Mouse (Mus musculus) ES-E14 (cell line): Measurements from ENCODE around the gene Chkb. TPM values are rescaled to one million over a fixed set of nuclear protein-coding genes. Genes with fewer than 3 reads are reported as not detected.

ENCODE experiments used
- DNase-seq: peaks from one replicate; pipeline ENCODE4 v3.0.0-alpha.2; 2013; ENCODE audit warnings: low read depth, low spot score
- H3K27ac ChIP-seq: 2 replicates; pipeline ENCODE4 v1.5.1; 2012; ENCODE audit warnings: low read depth, mild to moderate bottlenecking, low read length, moderate library complexity, mixed read lengths; ENCODE audit not compliant: poor library complexity, insufficient read depth, severe bottlenecking
- H3K36me3 ChIP-seq: 2 replicates; pipeline ENCODE4 v1.6.1; 2012; ENCODE audit warnings: mild to moderate bottlenecking, low read length, moderate library complexity, mixed read lengths; ENCODE audit not compliant: control insufficient read depth, poor library complexity, insufficient read depth, severe bottlenecking
- H3K4me1 ChIP-seq, 2 experiments: fragments of 150-350 bp in 1 of 2; sonication (generic) in 1 of 2; 2 replicates each; pipeline ENCODE4 v1.6.1; 2012; ENCODE audit warnings: low read length in 2 of 2, mild to moderate bottlenecking in 1 of 2, mixed read lengths in 1 of 2; ENCODE audit not compliant: control insufficient read depth in 2 of 2, insufficient read depth in 2 of 2, poor library complexity in 1 of 2
- H3K4me3 ChIP-seq, 2 experiments: fragments of 150-350 bp in 1 of 2; sonication (generic) in 1 of 2; 2 replicates each; pipeline ENCODE4 v1.5.1; 2012; ENCODE audit warnings: low read length in 2 of 2, low read depth in 1 of 2, mild to moderate bottlenecking in 1 of 2, mixed read lengths in 1 of 2; ENCODE audit not compliant: insufficient read depth in 1 of 2, poor library complexity in 1 of 2, severe bottlenecking in 1 of 2
- H3K9ac ChIP-seq: 2 replicates; pipeline ENCODE4 v1.6.1; 2012; ENCODE audit warnings: low read depth, mild to moderate bottlenecking, low read length, mixed read lengths; ENCODE audit not compliant: poor library complexity, insufficient read depth, severe bottlenecking
- H3K9me3 ChIP-seq: fragments of 150-350 bp; sonication (generic); 2 replicates; pipeline ENCODE4 v1.6.1; 2012; ENCODE audit warnings: low read depth, mild to moderate bottlenecking, low read length; ENCODE audit not compliant: control insufficient read depth, insufficient read depth
- CHD2 ChIP-seq: IDR thresholded peaks from 2 replicates; pipeline ENCODE4 v1.6.1; 2014; ENCODE audit warnings: mild to moderate bottlenecking, low read depth, low read length, inconsistent platforms
- HCFC1 ChIP-seq: IDR thresholded peaks from 2 replicates; pipeline ENCODE4 v1.6.1; 2012; ENCODE audit warnings: low read length, inconsistent platforms, borderline replicate concordance; ENCODE audit not compliant: insufficient read depth
- MAFK ChIP-seq: IDR thresholded peaks from 2 replicates; pipeline ENCODE4 v1.6.1; 2014; ENCODE audit warnings: mild to moderate bottlenecking, low read depth, low read length, inconsistent platforms; ENCODE audit not compliant: insufficient read depth
- ZC3H11A ChIP-seq: IDR thresholded peaks from 2 replicates; pipeline ENCODE4 v1.6.1; 2012; ENCODE audit warnings: low read depth, mild to moderate bottlenecking, inconsistent platforms, low read length, borderline replicate concordance
- ZNF384 ChIP-seq: IDR thresholded peaks from 2 replicates; pipeline ENCODE4 v1.6.1; 2012; ENCODE audit warnings: low read depth, low read length, inconsistent platforms
- in situ Hi-C, 2 experiments: fragments of 600-800 bp; cut with MboI; formaldehyde crosslinking; loops; one replicate each; pipeline ENCODE4 v1.15.1; 2025; ENCODE audit warnings: low sequenced_read_pairs in 2 of 2, inconsistent platforms in 1 of 2; ENCODE audit not compliant: unreplicated experiment in 2 of 2
- total RNA-seq: library from RNA; depleted of rRNA; stranded (reverse); fragments of 300-350 nt; gene quantifications from 2 replicates; pipeline ENCODE4 v1.2.3, GENCODE M21; 2012

The Chkb gene
- total RNA-seq, 1 experiment = 29.0 TPM

DNA sequence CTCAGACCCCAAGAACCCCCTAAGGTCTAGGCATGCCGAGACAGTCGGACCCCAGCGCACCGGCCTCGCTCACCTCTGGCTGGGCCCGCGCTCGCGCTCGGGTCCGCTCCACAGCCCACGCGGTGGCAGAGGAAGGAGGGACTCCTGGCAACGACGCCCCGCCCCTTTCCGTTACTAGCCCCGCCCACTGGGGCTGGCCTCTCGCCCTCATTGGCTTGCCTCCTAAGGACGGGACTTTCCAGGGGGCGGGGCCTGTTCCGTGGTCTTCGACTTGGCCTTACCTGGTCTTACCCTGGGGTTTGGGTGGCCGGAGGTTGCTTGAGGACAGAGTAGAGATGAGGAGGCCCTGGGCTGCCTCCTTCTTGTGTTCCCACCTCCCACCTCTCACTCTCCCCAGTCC, 19.6 kb downstream of the Chkb start, which contains the start of gene Syce3:
Gene Syce3 (minus strand): TSS at position 386 of the 400 bp plus-strand sequence.
- peak; percentile 58 for DNase-seq
- in situ Hi-C loops = no loop called here
- Histone ChIP-seq H3K27ac (no peak within 1 kb of the TSS), H3K36me3 (no peaks in the 10 kb centered on the region), H3K9ac (no peak within 1 kb of the TSS), H3K9me3 (no peaks in the 10 kb centered on the region), H3K4me3 (peak within 1 kb of the TSS in 1 of 2 experiments; percentile 7; a peak in 1 of 4 replicates), H3K4me1 (peaks cover 0 to 7% of the 10 kb centered on the region in 2 experiments; a peak in 1 of 4 replicates)
- TF ChIP-seq ZC3H11A = no peak
- TF ChIP-seq HCFC1 = no peak
- no peak for TF ChIP-seq MAFK
- TF ChIP-seq ZNF384 = no peak
- no peak for TF ChIP-seq CHD2

DNA sequence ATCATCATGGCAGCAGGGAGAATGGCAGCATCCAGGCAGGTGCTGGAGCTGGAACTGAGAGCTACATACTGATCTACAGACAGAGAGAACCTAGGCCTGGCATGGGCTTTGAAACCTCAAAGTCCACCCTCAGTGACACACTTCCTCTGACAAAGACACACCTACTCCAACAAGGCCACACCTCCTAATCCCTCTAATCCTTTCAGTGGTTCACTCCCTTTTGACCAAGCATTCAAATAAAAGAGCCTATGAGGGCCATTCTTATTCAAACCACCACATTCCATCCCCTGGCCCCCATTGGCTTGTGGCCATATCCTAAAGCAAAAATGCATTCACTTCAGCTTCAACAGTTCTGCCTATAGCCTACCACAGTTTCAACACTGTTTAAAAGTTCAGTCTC, 23.0 kb downstream of the Chkb start:
- Histone ChIP-seq H3K27ac (no peak overlapping the region; the same call in 1 of the 2 replicates), H3K9me3 (no peaks in the 10 kb centered on the region), H3K4me3 (no peak overlapping the region), H3K36me3 (no peaks in the 10 kb centered on the region), H3K9ac (no peak overlapping the region), H3K4me1 (peaks cover 0 to 7% of the 10 kb centered on the region in 2 experiments; a peak in 1 of 4 replicates)
- no peak for DNase-seq
- in situ Hi-C loops = no loop called here
- no peak for TF ChIP-seq MAFK
- no peak for TF ChIP-seq ZC3H11A
- no peak for TF ChIP-seq CHD2
- TF ChIP-seq ZNF384 = no peak
- TF ChIP-seq HCFC1 = no peak

GRCm38 (mm10) chr15:89404831-89405623, 24.7 kb downstream of the Chkb start:
- no peak for DNase-seq
- Histone ChIP-seq H3K9ac (no peak overlapping the region), H3K27ac (no peak overlapping the region), H3K36me3 (no peaks in the 10 kb centered on the region), H3K4me3 (no peak overlapping the region), H3K9me3 (no peaks in the 10 kb centered on the region), H3K4me1 (peaks cover 0 to 8% of the 10 kb centered on the region in 2 experiments; a peak in 1 of 4 replicates)
- in situ Hi-C loops = no loop called here
- TF ChIP-seq MAFK (no peak), ZC3H11A (no peak), CHD2 (no peak), HCFC1 (no peak), ZNF384 (no peak)

- Histone ChIP-seq H3K4me3 (no peak overlapping the region), H3K4me1 (peaks cover 0 to 10% of the 10 kb centered on the region in 2 experiments; a peak in 1 of 4 replicates), H3K27ac (no peak overlapping the region), H3K9ac (no peak overlapping the region), H3K36me3 (no peaks in the 10 kb centered on the region), H3K9me3 (no peaks in the 10 kb centered on the region)
- no peak for TF ChIP-seq CHD2
- in situ Hi-C loops = no loop called here
- no peak for DNase-seq
Observed at GRCm38 (mm10) chr15:89402471-89402870, 27.2 kb downstream of the Chkb start.
